Comparison of ENCODE assay signal across 8 mouse cellular contexts in the genomic region with DNA sequence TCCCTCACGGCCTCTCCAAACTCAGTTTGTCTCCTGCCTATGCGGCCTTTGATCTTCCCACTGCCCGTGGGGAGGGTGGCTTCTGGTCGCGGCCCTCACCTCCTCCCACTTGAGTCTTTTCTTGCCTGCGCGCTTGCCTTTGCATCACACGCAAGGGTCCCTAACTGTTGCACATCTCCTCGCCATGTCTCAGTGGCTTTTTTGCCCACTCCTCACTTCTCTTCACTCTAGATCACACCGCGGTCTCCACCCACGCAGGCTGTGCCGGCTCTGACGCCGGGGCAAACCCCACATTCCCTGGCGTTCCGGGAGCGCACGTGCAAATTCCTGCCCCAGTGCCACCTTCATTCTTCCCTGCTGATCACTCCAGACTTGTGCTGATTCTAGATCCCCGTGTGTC. TPM values are rescaled to one million over a fixed set of nuclear protein-coding genes. Genes with fewer than 3 reads are reported as not detected.
A peak's percentile ranks its signal among the peaks of the same experiment; 100 is the strongest.
DNase-seq lines count a peak whose midpoint lies in the region; ATAC-seq lines count a peak whose summit lies in the region.

No protein-coding gene starts in this region.

- WGBS in embryonic facial prominence, embryonic 14.5 days, result under 1% methylated on average over 19 of the region's 20 CpGs
- WGBS in hindbrain, embryonic 12.5 days, result under 1% methylated on average over 20 of the region's 20 CpGs
- WGBS in liver, embryonic 11.5 days, result under 1% methylated on average over 20 of the region's 20 CpGs
- WGBS in neural tube, embryonic 13.5 days, result under 1% methylated on average over 20 of the region's 20 CpGs

- peak; percentile 28 for DNase-seq in gastrocnemius, adult 18-20 months (ENCODE audit: low spot score)
- DNase-seq in gastrocnemius, adult 8-10 months (ENCODE audit: low spot score in 2 of 2), result no peak
- DNase-seq in embryonic facial prominence, embryonic 14.5 days (ENCODE audit: low spot score), result peak; percentile 2
- DNase-seq in liver, embryonic 11.5 days (ENCODE audit: low spot score), result no peak
- DNase-seq in spleen, adult 12 weeks (ENCODE audit: low spot score), result no peak

- peak; percentile 51 for ATAC-seq in CD4-positive, CD25-positive, alpha-beta regulatory T cell, adult 4 months
- no peak; the same call in 1 of the 2 replicates for ATAC-seq in embryonic facial prominence, embryonic 14.5 days (ENCODE audit: low read depth)
- no peak; the same call in 1 of the 2 replicates for ATAC-seq in hindbrain, embryonic 12.5 days (ENCODE audit: low FRiP score)
- no peak for ATAC-seq in liver, embryonic 11.5 days (replicated peaks; ENCODE audit: low FRiP score)
- ATAC-seq in neural tube, embryonic 13.5 days (ENCODE audit: low read depth), result no peak; the same call in 1 of the 2 replicates

- no peaks in the 10 kb centered on the region for H3K9me3 ChIP-seq in embryonic facial prominence, embryonic 14.5 days (ENCODE audit: control insufficient read depth, low read length)
- H3K9me3 ChIP-seq in hindbrain, embryonic 12.5 days (replicated peaks), result no peaks in the 10 kb centered on the region
- H3K9me3 ChIP-seq in liver, embryonic 11.5 days (ENCODE audit: control insufficient read depth, low read length), result no peaks in the 10 kb centered on the region
- no peaks in the 10 kb centered on the region for H3K9me3 ChIP-seq in neural tube, embryonic 13.5 days

- H3K4me3 ChIP-seq in embryonic facial prominence, embryonic 14.5 days (ENCODE audit: low read depth, low read length), result peak overlapping the region; percentile 73
- H3K4me3 ChIP-seq in hindbrain, embryonic 12.5 days, result peak overlapping the region; percentile 93
- H3K4me3 ChIP-seq in liver, embryonic 11.5 days (ENCODE audit: low read depth, low read length), result peak overlapping the region; percentile 91
- peak overlapping the region; percentile 95 for H3K4me3 ChIP-seq in neural tube, embryonic 13.5 days

- H3K4me1 ChIP-seq in embryonic facial prominence, embryonic 14.5 days (ENCODE audit: control insufficient read depth, insufficient read depth, low read length), result peaks cover 18% of the 10 kb centered on the region
- H3K4me1 ChIP-seq in hindbrain, embryonic 12.5 days, result peaks cover 22% of the 10 kb centered on the region
- H3K4me1 ChIP-seq in liver, embryonic 11.5 days (replicated peaks; ENCODE audit: control insufficient read depth, insufficient read depth, low read length), result peaks cover 12% of the 10 kb centered on the region
- peaks cover 40% of the 10 kb centered on the region for H3K4me1 ChIP-seq in neural tube, embryonic 13.5 days (replicated peaks)

- no peaks in the 10 kb centered on the region for H3K27me3 ChIP-seq in embryonic facial prominence, embryonic 14.5 days (replicated peaks; ENCODE audit: control insufficient read depth, insufficient read depth, low read length)
- H3K27me3 ChIP-seq in hindbrain, embryonic 12.5 days, result no peaks in the 10 kb centered on the region
- H3K27me3 ChIP-seq in liver, embryonic 11.5 days (replicated peaks; ENCODE audit: control insufficient read depth, insufficient read depth, low read length), result no peaks in the 10 kb centered on the region
- H3K27me3 ChIP-seq in neural tube, embryonic 13.5 days, result no peaks in the 10 kb centered on the region

- H3K27ac ChIP-seq in embryonic facial prominence, embryonic 14.5 days (replicated peaks; ENCODE audit: low read depth, low read length), result peak overlapping the region; percentile 61
- H3K27ac ChIP-seq in hindbrain, embryonic 12.5 days, result peak overlapping the region; percentile 87
- peak overlapping the region; percentile 94 for H3K27ac ChIP-seq in liver, embryonic 11.5 days (ENCODE audit: low read depth, low read length)
- H3K27ac ChIP-seq in neural tube, embryonic 13.5 days (replicated peaks), result peak overlapping the region; percentile 81

- peak overlapping the region; percentile 74 for H3K4me2 ChIP-seq in embryonic facial prominence, embryonic 14.5 days (ENCODE audit: low read depth, low read length)
- H3K4me2 ChIP-seq in hindbrain, embryonic 12.5 days (replicated peaks), result peak overlapping the region; percentile 94
- peak overlapping the region; percentile 77 for H3K4me2 ChIP-seq in liver, embryonic 11.5 days
- peak overlapping the region; percentile 98 for H3K4me2 ChIP-seq in neural tube, embryonic 13.5 days

- peak overlapping the region; percentile 86 for H3K9ac ChIP-seq in embryonic facial prominence, embryonic 14.5 days (ENCODE audit: low read depth, low read length)
- peak overlapping the region; percentile 88 for H3K9ac ChIP-seq in hindbrain, embryonic 12.5 days
- peak overlapping the region; percentile 88 for H3K9ac ChIP-seq in liver, embryonic 11.5 days (ENCODE audit: low read depth, low read length)
- peak overlapping the region; percentile 90 for H3K9ac ChIP-seq in neural tube, embryonic 13.5 days

- H3K36me3 ChIP-seq in embryonic facial prominence, embryonic 14.5 days (ENCODE audit: control insufficient read depth, insufficient read depth, low read length), result peaks cover 47% of the 10 kb centered on the region
- peaks cover 38% of the 10 kb centered on the region for H3K36me3 ChIP-seq in hindbrain, embryonic 12.5 days
- peaks cover 29% of the 10 kb centered on the region for H3K36me3 ChIP-seq in liver, embryonic 11.5 days (ENCODE audit: control insufficient read depth, insufficient read depth, low read length)
- peaks cover 44% of the 10 kb centered on the region for H3K36me3 ChIP-seq in neural tube, embryonic 13.5 days

RNA-seq across cellular contexts. Expression of gene Xpo5, which starts 0.5 kb away (rescaled TPM):
- 1 to 10 TPM; 9.0 to 9.6 TPM for total RNA-seq in gastrocnemius, adult 18-20 months (2021)
- total RNA-seq in gastrocnemius, adult 8-10 months (2022), result 10 to 100 TPM in 2 of 4 experiments, 1 to 10 TPM in 2; 8.0 to 10.3 (median 9.6) TPM
- 10 to 100 TPM; 27.5 to 37.7 TPM for polyA plus RNA-seq in CD4-positive, CD25-positive, alpha-beta regulatory T cell, adult 4 months (2017; shearing (Covaris generic))
- polyA plus RNA-seq in embryonic facial prominence, embryonic 14.5 days (2014; fragmentation: Nextera tagmentation; extraction: Ambion mirVana), result 42.3 and 43.8 TPM in 2 replicates
- polyA plus RNA-seq in hindbrain, embryonic 12.5 days (2016; fragmentation: Nextera tagmentation; extraction: Ambion mirVana), result 57.6 and 58.3 TPM in 2 replicates
- polyA plus RNA-seq in liver, embryonic 11.5 days (2014; fragmentation: Nextera tagmentation; extraction: Ambion mirVana), result 56.4 and 62.8 TPM in 2 replicates
- polyA plus RNA-seq in neural tube, embryonic 13.5 days (2015; fragmentation: Nextera tagmentation; extraction: Ambion mirVana), result 34.3 and 35.2 TPM in 2 replicates

RNA-seq across cellular contexts. Expression of gene Polh, which starts 0.6 kb away (rescaled TPM):
- 10 to 100 TPM; 12.0 to 12.7 TPM for total RNA-seq in gastrocnemius, adult 18-20 months (2021)
- 10 to 100 TPM; 12.3 to 16.2 (median 14.3) TPM for total RNA-seq in gastrocnemius, adult 8-10 months (2022)
- 1 to 10 TPM; 7.1 to 8.2 TPM for polyA plus RNA-seq in CD4-positive, CD25-positive, alpha-beta regulatory T cell, adult 4 months (2017; shearing (Covaris generic))
- 8.6 and 9.4 TPM in 2 replicates for polyA plus RNA-seq in embryonic facial prominence, embryonic 14.5 days (2014; fragmentation: Nextera tagmentation; extraction: Ambion mirVana)
- 12.4 and 14.0 TPM in 2 replicates for polyA plus RNA-seq in hindbrain, embryonic 12.5 days (2016; fragmentation: Nextera tagmentation; extraction: Ambion mirVana)
- 20.9 and 22.3 TPM in 2 replicates for polyA plus RNA-seq in liver, embryonic 11.5 days (2014; fragmentation: Nextera tagmentation; extraction: Ambion mirVana)
- polyA plus RNA-seq in neural tube, embryonic 13.5 days (2015; fragmentation: Nextera tagmentation; extraction: Ambion mirVana), result 8.0 and 8.4 TPM in 2 replicates

RNA-seq across cellular contexts. Expression of gene Gtpbp2, which starts 42.2 kb away (rescaled TPM):
- total RNA-seq in gastrocnemius, adult 18-20 months (2021), result 10 to 100 TPM; 41.0 to 41.4 TPM
- total RNA-seq in gastrocnemius, adult 8-10 months (2022), result 10 to 100 TPM; 37.0 to 43.9 (median 40.3) TPM
- 10 to 100 TPM; 56.9 to 90.1 TPM for polyA plus RNA-seq in CD4-positive, CD25-positive, alpha-beta regulatory T cell, adult 4 months (2017; shearing (Covaris generic))
- polyA plus RNA-seq in embryonic facial prominence, embryonic 14.5 days (2014; fragmentation: Nextera tagmentation; extraction: Ambion mirVana), result 27.1 and 28.2 TPM in 2 replicates
- polyA plus RNA-seq in hindbrain, embryonic 12.5 days (2016; fragmentation: Nextera tagmentation; extraction: Ambion mirVana), result 49.3 and 54.1 TPM in 2 replicates
- polyA plus RNA-seq in liver, embryonic 11.5 days (2014; fragmentation: Nextera tagmentation; extraction: Ambion mirVana), result 26.1 and 31.1 TPM in 2 replicates
- 35.9 and 38.2 TPM in 2 replicates for polyA plus RNA-seq in neural tube, embryonic 13.5 days (2015; fragmentation: Nextera tagmentation; extraction: Ambion mirVana)

RNA-seq across cellular contexts. Expression of gene Polr1c, which starts 44.8 kb away (rescaled TPM):
- total RNA-seq in gastrocnemius, adult 18-20 months (2021), result 10 to 100 TPM; 15.0 to 15.1 TPM
- total RNA-seq in gastrocnemius, adult 8-10 months (2022), result 10 to 100 TPM; 12.9 to 20.4 (median 16.6) TPM
- 100 to 1,000 TPM; 110 to 117 TPM for polyA plus RNA-seq in CD4-positive, CD25-positive, alpha-beta regulatory T cell, adult 4 months (2017; shearing (Covaris generic))
- polyA plus RNA-seq in embryonic facial prominence, embryonic 14.5 days (2014; fragmentation: Nextera tagmentation; extraction: Ambion mirVana), result 78.1 and 80.2 TPM in 2 replicates
- polyA plus RNA-seq in hindbrain, embryonic 12.5 days (2016; fragmentation: Nextera tagmentation; extraction: Ambion mirVana), result 76.1 and 91.8 TPM in 2 replicates
- polyA plus RNA-seq in liver, embryonic 11.5 days (2014; fragmentation: Nextera tagmentation; extraction: Ambion mirVana), result 89.3 and 90.4 TPM in 2 replicates
- polyA plus RNA-seq in neural tube, embryonic 13.5 days (2015; fragmentation: Nextera tagmentation; extraction: Ambion mirVana), result 84.3 and 93.8 TPM in 2 replicates

RNA-seq across cellular contexts. Expression of gene Yipf3, which starts 44.8 kb away (rescaled TPM):
- total RNA-seq in gastrocnemius, adult 18-20 months (2021), result 10 to 100 TPM; 46.7 to 60.1 TPM
- total RNA-seq in gastrocnemius, adult 8-10 months (2022), result 10 to 100 TPM; 56.2 to 75.3 (median 61.7) TPM
- 10 to 100 TPM; 43.4 to 51.9 TPM for polyA plus RNA-seq in CD4-positive, CD25-positive, alpha-beta regulatory T cell, adult 4 months (2017; shearing (Covaris generic))
- polyA plus RNA-seq in embryonic facial prominence, embryonic 14.5 days (2014; fragmentation: Nextera tagmentation; extraction: Ambion mirVana), result 135 and 137 TPM in 2 replicates
- polyA plus RNA-seq in hindbrain, embryonic 12.5 days (2016; fragmentation: Nextera tagmentation; extraction: Ambion mirVana), result 77.2 and 83.8 TPM in 2 replicates
- 65.6 and 76.7 TPM in 2 replicates for polyA plus RNA-seq in liver, embryonic 11.5 days (2014; fragmentation: Nextera tagmentation; extraction: Ambion mirVana)
- polyA plus RNA-seq in neural tube, embryonic 13.5 days (2015; fragmentation: Nextera tagmentation; extraction: Ambion mirVana), result 81.9 and 83.1 TPM in 2 replicates

Comparison
In these comparisons a context has a peak if more than half of its experiments do, and no peak if none do; other contexts are left out.
1. DNase-seq: peak in gastrocnemius, adult 18-20 months (single experiment) and embryonic facial prominence, embryonic 14.5 days (single experiment); none in gastrocnemius, adult 8-10 months (0 of 2), liver, embryonic 11.5 days (single experiment) and spleen, adult 12 weeks (single experiment).
2. Peak in every context shown above with its lines, with median percentiles within 50 percentile points of each other: H3K27ac ChIP-seq, H3K4me2 ChIP-seq, H3K4me3 ChIP-seq and H3K9ac ChIP-seq.